Mouse (Mus musculus): ENCODE results near the gene Olfr1215. TPM values are rescaled to one million over a fixed set of nuclear protein-coding genes. Genes with fewer than 3 reads are reported as not detected.
"Not testable (repeated sequence)": the region's sequence is repeated elsewhere in the genome, so short reads cannot be mapped to it uniquely, and the experiment has no call there.

Olfr1215 gene
- polyA plus RNA-seq (2011; ENCODE audit: insufficient read length, low read depth, missing spikeins): not detected in 2 replicates

DNA sequence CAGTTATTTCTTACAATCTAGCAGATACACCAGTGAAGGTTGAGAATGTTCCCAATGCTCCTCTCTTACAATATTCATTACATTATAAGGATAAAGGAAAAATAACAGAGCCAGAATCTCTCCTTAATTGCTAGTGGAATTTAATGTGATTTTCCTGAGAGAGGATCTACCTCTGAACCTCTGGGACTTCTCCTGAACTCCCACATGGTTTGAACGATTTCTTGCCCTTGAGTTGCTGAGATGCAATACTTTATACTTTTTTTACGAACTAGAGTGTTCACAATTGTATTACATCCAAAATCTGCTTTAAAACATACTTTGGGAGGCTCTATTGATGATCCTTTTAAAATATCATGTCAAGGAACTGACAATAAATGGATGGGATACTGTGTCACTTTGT, at the start of gene Olfr1215:
Gene Olfr1215 (minus strand): TSS at position 101 of the 400 bp plus-strand sequence.
- H3K4me1 ChIP-seq (ENCODE audit: control insufficient read depth, insufficient read depth, low read length): no peaks in the 10 kb centered on the region
- H3K4me3 ChIP-seq (ENCODE audit: insufficient read depth, low read length): no peak within 1 kb of the TSS
- H3K27ac ChIP-seq (ENCODE audit: insufficient read depth, low read length): no peak within 1 kb of the TSS
- TF ChIP-seq POLR2A (IDR thresholded peaks at IDR 0.05; ENCODE audit: low read depth, low read length) (no peak), CTCF (IDR thresholded peaks at IDR 0.05; ENCODE audit: borderline replicate concordance, insufficient read depth, low read length) (no peak)

- H3K27ac ChIP-seq (ENCODE audit: insufficient read depth, low read length): no peak within 1 kb of the TSS
- H3K4me3 ChIP-seq (ENCODE audit: insufficient read depth, low read length): no peak within 1 kb of the TSS
- no peak for TF ChIP-seq POLR2A (IDR thresholded peaks at IDR 0.05; ENCODE audit: low read depth, low read length)
- no peak for TF ChIP-seq CTCF (IDR thresholded peaks at IDR 0.05; ENCODE audit: borderline replicate concordance, insufficient read depth, low read length)
- H3K4me1 ChIP-seq (ENCODE audit: control insufficient read depth, insufficient read depth, low read length): no peaks in the 10 kb centered on the region
These were observed 25.2 kb upstream of the Olfr1215 start, which contains the start of gene Olfr1217 for GRCm38 (mm10) chr2:89031965-89032364. Gene Olfr1217, minus strand, starts transcription at chr2:89032065.

GRCm38 (mm10) chr2:89021436-89021835, 14.7 kb upstream of the Olfr1215 start:
- not testable (repeated sequence) for H3K4me3 ChIP-seq (ENCODE audit: insufficient read depth, low read length); H3K27ac ChIP-seq (ENCODE audit: insufficient read depth, low read length); H3K4me1 ChIP-seq (ENCODE audit: control insufficient read depth, insufficient read depth, low read length)

DNA sequence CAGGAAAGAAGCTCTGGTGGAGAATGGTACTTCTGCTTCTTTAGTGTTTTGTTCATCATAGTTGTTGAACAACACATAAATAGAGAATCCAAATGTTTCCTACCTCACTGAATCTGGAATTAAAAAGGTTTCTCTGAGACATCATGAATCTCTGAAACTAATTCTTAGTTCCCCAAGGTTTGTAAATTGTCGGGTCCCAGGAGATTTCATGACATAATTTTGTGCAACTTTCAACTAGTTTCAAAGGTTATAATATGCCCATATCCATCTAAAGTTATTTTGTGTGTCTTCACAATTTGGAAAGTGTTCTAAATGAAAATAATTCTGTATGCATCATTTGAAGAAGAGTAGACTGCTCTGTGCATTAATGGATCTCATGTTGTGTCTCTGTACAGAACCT, 11.5 kb upstream of the Olfr1215 start, which contains the start of gene Olfr1216:
Gene Olfr1216 (minus strand): TSS at position 101 of the 400 bp plus-strand sequence.
- Histone ChIP-seq H3K4me1 (ENCODE audit: control insufficient read depth, insufficient read depth, low read length) (no peaks in the 10 kb centered on the region), H3K27ac (ENCODE audit: insufficient read depth, low read length) (no peak within 1 kb of the TSS), H3K4me3 (ENCODE audit: insufficient read depth, low read length) (no peak within 1 kb of the TSS)
- no peak for TF ChIP-seq CTCF (IDR thresholded peaks at IDR 0.05; ENCODE audit: borderline replicate concordance, insufficient read depth, low read length)
- no peak for TF ChIP-seq POLR2A (IDR thresholded peaks at IDR 0.05; ENCODE audit: low read depth, low read length)

GRCm38 (mm10) chr2:88992553-88992952, 14.2 kb downstream of the Olfr1215 start, which contains the start of gene Olfr1214:
Gene Olfr1214, minus strand, starts transcription at chr2:88992653.
- H3K27ac ChIP-seq (ENCODE audit: insufficient read depth, low read length): no peak within 1 kb of the TSS
- TF ChIP-seq CTCF (IDR thresholded peaks at IDR 0.05; ENCODE audit: borderline replicate concordance, insufficient read depth, low read length): no peak
- TF ChIP-seq POLR2A (IDR thresholded peaks at IDR 0.05; ENCODE audit: low read depth, low read length): no peak

DNA sequence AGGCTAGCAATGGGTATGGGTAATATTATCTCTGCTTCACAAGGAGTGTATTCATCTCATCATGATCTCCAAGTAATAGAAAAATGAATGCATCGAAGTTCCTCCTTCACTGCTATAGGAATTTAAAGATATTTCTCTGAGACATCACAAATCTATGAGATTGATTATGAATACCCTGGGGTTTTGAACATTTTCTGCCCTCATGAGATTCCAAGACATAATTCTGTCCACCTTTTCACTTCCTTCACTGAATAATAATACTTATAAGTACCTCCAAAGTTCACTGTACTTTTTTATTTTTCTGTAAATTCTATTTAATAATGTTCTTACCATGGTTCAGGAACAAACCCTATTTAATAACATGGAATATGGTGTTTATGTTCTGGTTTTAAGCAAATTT, 26.6 kb downstream of the Olfr1215 start, which contains the start of gene Gm13762:
Gene Gm13762 (minus strand): TSS at position 101 of the 400 bp plus-strand sequence.
- H3K4me1 ChIP-seq (ENCODE audit: control insufficient read depth, insufficient read depth, low read length): no peaks in the 10 kb centered on the region
- no peak within 1 kb of the TSS for H3K27ac ChIP-seq (ENCODE audit: insufficient read depth, low read length)
- TF ChIP-seq POLR2A (IDR thresholded peaks at IDR 0.05; ENCODE audit: low read depth, low read length) (no peak), CTCF (IDR thresholded peaks at IDR 0.05; ENCODE audit: borderline replicate concordance, insufficient read depth, low read length) (no peak)
- H3K4me3 ChIP-seq (ENCODE audit: insufficient read depth, low read length): no peak within 1 kb of the TSS

More at GRCm38 (mm10) chr2:88992553-88992952, 14.2 kb downstream of the Olfr1215 start, which contains the start of gene Olfr1214:
- H3K4me3 ChIP-seq (ENCODE audit: insufficient read depth, low read length): no peak within 1 kb of the TSS
- no peaks in the 10 kb centered on the region for H3K4me1 ChIP-seq (ENCODE audit: control insufficient read depth, insufficient read depth, low read length)

DNA sequence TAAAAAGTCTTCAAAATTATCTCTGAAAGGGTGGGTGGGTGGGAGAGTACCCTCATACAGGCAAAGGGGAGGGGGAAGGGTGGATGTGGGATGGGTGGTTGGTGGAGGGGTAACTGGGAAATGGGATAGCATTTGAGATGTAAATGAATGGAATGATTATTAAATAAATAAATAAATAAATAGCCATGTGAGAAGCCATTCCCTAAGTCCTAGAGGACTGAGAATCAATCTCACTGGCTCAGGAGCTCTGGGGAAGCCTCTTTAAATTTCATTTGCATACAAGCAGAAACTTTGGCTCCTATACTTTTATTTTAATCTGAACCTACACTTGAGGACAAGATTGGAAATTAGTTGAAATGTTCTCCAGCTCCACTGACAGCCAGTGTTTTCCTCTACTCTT, 53.1 kb downstream of the Olfr1215 start, which contains the start of gene Olfr1212:
Gene Olfr1212 (plus strand): TSS at position 301 of the 400 bp plus-strand sequence.
- no peak for TF ChIP-seq POLR2A (IDR thresholded peaks at IDR 0.05; ENCODE audit: low read depth, low read length)
- no peak for TF ChIP-seq CTCF (IDR thresholded peaks at IDR 0.05; ENCODE audit: borderline replicate concordance, insufficient read depth, low read length)
- H3K4me3 ChIP-seq (ENCODE audit: insufficient read depth, low read length): no peak within 1 kb of the TSS
- H3K4me1 ChIP-seq (ENCODE audit: control insufficient read depth, insufficient read depth, low read length): no peaks in the 10 kb centered on the region
- H3K27ac ChIP-seq (ENCODE audit: insufficient read depth, low read length): no peak within 1 kb of the TSS

Other genes starting within 250 kb of the Olfr1215 start
- not detected in 2 replicates for gene Olfr1199, start 246.5 kb downstream of the Olfr1215 start, polyA plus RNA-seq (2011; ENCODE audit: insufficient read length, low read depth, missing spikeins)
- gene Olfr1200, start 236.5 kb downstream of the Olfr1215 start, polyA plus RNA-seq (2011; ENCODE audit: insufficient read length, low read depth, missing spikeins): not detected in 2 replicates
- not detected in 2 replicates for gene Olfr1201, start 213.9 kb downstream of the Olfr1215 start, polyA plus RNA-seq (2011; ENCODE audit: insufficient read length, low read depth, missing spikeins)
- gene Olfr1202, start 192.5 kb downstream of the Olfr1215 start, polyA plus RNA-seq (2011; ENCODE audit: insufficient read length, low read depth, missing spikeins): not detected in 2 replicates
- gene Olfr1205, start 177.2 kb downstream of the Olfr1215 start, polyA plus RNA-seq (2011; ENCODE audit: insufficient read length, low read depth, missing spikeins): not detected in 2 replicates
- gene Olfr1204, start 157.7 kb downstream of the Olfr1215 start, polyA plus RNA-seq (2011; ENCODE audit: insufficient read length, low read depth, missing spikeins): not detected in 2 replicates
- gene Olfr1206, start 143.7 kb downstream of the Olfr1215 start, polyA plus RNA-seq (2011; ENCODE audit: insufficient read length, low read depth, missing spikeins): not detected in 2 replicates
- gene Olfr1208, start 104.7 kb downstream of the Olfr1215 start, polyA plus RNA-seq (2011; ENCODE audit: insufficient read length, low read depth, missing spikeins): not detected in 2 replicates
- not detected in 2 replicates for gene Olfr1209, start 91.8 kb downstream of the Olfr1215 start, polyA plus RNA-seq (2011; ENCODE audit: insufficient read length, low read depth, missing spikeins)
- gene Olfr1211, start 68.9 kb downstream of the Olfr1215 start, polyA plus RNA-seq (2011; ENCODE audit: insufficient read length, low read depth, missing spikeins): not detected in 2 replicates
- gene Olfr1212, start 53.0 kb downstream of the Olfr1215 start, polyA plus RNA-seq (2011; ENCODE audit: insufficient read length, low read depth, missing spikeins): not detected in 2 replicates
- not detected in 2 replicates for gene Gm13762, start 26.7 kb downstream of the Olfr1215 start, polyA plus RNA-seq (2011; ENCODE audit: insufficient read length, low read depth, missing spikeins)
- gene Olfr1214, start 14.3 kb downstream of the Olfr1215 start, polyA plus RNA-seq (2011; ENCODE audit: insufficient read length, low read depth, missing spikeins): not detected in 2 replicates
- not detected in 2 replicates for gene Olfr1216, start 11.4 kb upstream of the Olfr1215 start, polyA plus RNA-seq (2011; ENCODE audit: insufficient read length, low read depth, missing spikeins)
- not detected in 2 replicates for gene Olfr1217, start 25.1 kb upstream of the Olfr1215 start, polyA plus RNA-seq (2011; ENCODE audit: insufficient read length, low read depth, missing spikeins)
- not detected in 2 replicates for gene Olfr1218, start 54.2 kb upstream of the Olfr1215 start, polyA plus RNA-seq (2011; ENCODE audit: insufficient read length, low read depth, missing spikeins)
- not detected in 2 replicates for gene Olfr1219, start 76.5 kb upstream of the Olfr1215 start, polyA plus RNA-seq (2011; ENCODE audit: insufficient read length, low read depth, missing spikeins)
- gene Olfr1220, start 99.9 kb upstream of the Olfr1215 start, polyA plus RNA-seq (2011; ENCODE audit: insufficient read length, low read depth, missing spikeins): not detected in 2 replicates
- gene Olfr1221, start 110.3 kb upstream of the Olfr1215 start, polyA plus RNA-seq (2011; ENCODE audit: insufficient read length, low read depth, missing spikeins): not detected in 2 replicates
- not detected in 2 replicates for gene Olfr1222, start 126.1 kb upstream of the Olfr1215 start, polyA plus RNA-seq (2011; ENCODE audit: insufficient read length, low read depth, missing spikeins)
- gene Olfr1223, start 144.6 kb upstream of the Olfr1215 start, polyA plus RNA-seq (2011; ENCODE audit: insufficient read length, low read depth, missing spikeins): not detected in 2 replicates
- gene Olfr1224-ps1, start 157.1 kb upstream of the Olfr1215 start, polyA plus RNA-seq (2011; ENCODE audit: insufficient read length, low read depth, missing spikeins): not detected in 2 replicates
- not detected in 2 replicates for gene Olfr1225, start 167.7 kb upstream of the Olfr1215 start, polyA plus RNA-seq (2011; ENCODE audit: insufficient read length, low read depth, missing spikeins)
- not detected in 2 replicates for gene Olfr1226, start 193.1 kb upstream of the Olfr1215 start, polyA plus RNA-seq (2011; ENCODE audit: insufficient read length, low read depth, missing spikeins)
- not detected in 2 replicates for gene Olfr1228, start 247.1 kb upstream of the Olfr1215 start, polyA plus RNA-seq (2011; ENCODE audit: insufficient read length, low read depth, missing spikeins)